Mouse (Mus musculus) thymus, adult 2 months (tissue): ENCODE results near the gene Lrrfip2. TPM values are rescaled to one million over a fixed set of nuclear protein-coding genes. Genes with fewer than 3 reads are reported as not detected.
A peak's percentile ranks its signal among the peaks of the same experiment; 100 is the strongest.

ENCODE experiments used
- DNase-seq: peaks from one replicate; pipeline ENCODE4 v3.0.0; 2021
- H3K27ac ChIP-seq: fragments of 200-500 bp; 2 replicates; pipeline ENCODE4 v1.5.1; 2012; ENCODE audit warnings: low read length, control low read depth; ENCODE audit not compliant: control insufficient read depth, insufficient read depth
- H3K27me3 ChIP-seq: fragments of 200-500 bp; 2 replicates; pipeline ENCODE4 v1.6.1; 2012; ENCODE audit warnings: mild to moderate bottlenecking, low read length, moderate library complexity, mixed read lengths; ENCODE audit not compliant: control insufficient read depth, insufficient read depth
- H3K36me3 ChIP-seq: fragments of 200-500 bp; 2 replicates; pipeline ENCODE4 v1.6.1; 2012; ENCODE audit warnings: mild to moderate bottlenecking, low read length, moderate library complexity; ENCODE audit not compliant: control insufficient read depth, insufficient read depth
- H3K4me1 ChIP-seq: fragments of 200-500 bp; replicated peaks from 2 replicates; pipeline ENCODE4 v1.6.1; 2012; ENCODE audit warnings: low read length; ENCODE audit not compliant: control insufficient read depth, insufficient read depth
- H3K4me3 ChIP-seq: fragments of 200-500 bp; 2 replicates; pipeline ENCODE4 v1.5.1; 2012; ENCODE audit warnings: mild to moderate bottlenecking, low read length, control low read depth, moderate library complexity; ENCODE audit not compliant: control insufficient read depth, insufficient read depth
- CTCF ChIP-seq: fragments of 200-500 bp; IDR thresholded peaks from 2 replicates; pipeline ENCODE4 v1.5.1; 2012; ENCODE audit warnings: mild to moderate bottlenecking, control low read depth, low read length, moderate library complexity, borderline replicate concordance; ENCODE audit not compliant: control insufficient read depth, poor library complexity, insufficient read depth; ENCODE audit errors: extremely low read depth
- POLR2A ChIP-seq: fragments of 200-500 bp; IDR thresholded peaks from 2 replicates; pipeline ENCODE4 v1.6.1; 2012; ENCODE audit warnings: mild to moderate bottlenecking, low read length, control low read depth, moderate library complexity; ENCODE audit not compliant: control insufficient read depth, poor library complexity, insufficient read depth; ENCODE audit errors: extremely low read depth
- WGBS: fragments of 180-500 bp; shearing (Covaris S2); methylation state at CpG from one replicate; pipeline ENCODE4 v1.1.7; 2018; 5-methylcytosine and 5-hydroxymethylcytosine counted together
- polyA plus RNA-seq: library from polyadenylated mRNA; depleted of rRNA; stranded (reverse); fragments of >200 nt; gene quantifications from 2 replicates; pipeline ENCODE4 v1.2.3, GENCODE M21; 2012; rRNA removed

Lrrfip2 gene
- polyA plus RNA-seq, result 8.4 TPM in 2 replicates

DNA sequence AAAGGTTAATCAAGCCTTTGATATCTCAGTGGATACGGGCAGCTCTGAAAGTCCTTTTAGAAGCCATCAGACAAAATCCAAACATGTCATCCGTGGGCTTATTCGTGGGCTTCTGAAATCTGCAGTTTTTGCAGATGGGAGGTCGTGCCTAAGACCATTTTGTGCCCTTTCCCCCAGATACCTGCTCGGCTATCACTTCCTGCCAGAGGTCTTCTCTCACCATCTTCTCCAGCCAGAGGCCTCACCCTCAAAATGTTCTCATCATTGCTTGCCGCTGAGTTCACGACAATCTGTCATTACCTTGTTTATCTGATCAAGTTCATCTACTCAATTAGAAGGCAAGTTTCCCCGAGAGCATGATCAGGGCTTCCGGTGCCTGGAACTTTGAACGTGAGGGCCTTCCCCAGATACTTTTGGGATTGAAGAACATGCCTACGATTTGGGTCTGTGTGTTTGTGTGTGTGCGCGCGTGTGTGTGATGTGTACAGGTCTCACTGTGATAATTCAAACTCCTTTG lies at the start of gene Lrrfip2:
Lrrfip2 (plus strand) TSS at position 467 of the 517 bp plus-strand sequence.
- Histone ChIP-seq H3K4me1 (peaks cover 9% of the 10 kb centered on the region), H3K27me3 (no peaks in the 10 kb centered on the region), H3K4me3 (peak within 1 kb of the TSS; percentile 59), H3K27ac (no peak within 1 kb of the TSS), H3K36me3 (no peaks in the 10 kb centered on the region)
- DNase-seq, result no peak
- WGBS, result 48% methylated on average over 14 of the region's 14 CpGs
- TF ChIP-seq POLR2A (no peak), CTCF (no peak)

DNA sequence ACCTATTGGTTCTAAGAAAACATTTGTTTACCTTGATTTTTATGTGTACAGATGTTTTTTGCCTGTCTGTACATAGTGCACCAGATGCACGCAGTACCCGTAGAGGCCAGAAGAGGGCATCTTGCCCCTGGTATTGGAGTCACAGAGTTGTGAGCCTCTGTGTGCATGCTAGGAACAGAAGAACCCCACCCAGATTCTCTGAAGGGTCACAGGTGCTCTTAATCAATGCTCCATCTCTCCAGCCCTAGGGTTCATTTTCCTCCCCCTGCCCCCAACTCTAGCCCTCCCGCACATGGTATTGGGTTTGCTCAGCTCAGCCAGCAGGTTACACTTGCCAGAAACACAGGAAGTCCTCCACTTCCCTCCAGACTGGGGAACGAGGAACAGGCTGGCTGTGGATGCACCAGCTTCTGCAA lies 46.8 kb upstream of the Lrrfip2 start:
- 20% methylated on average over 4 of the region's 4 CpGs for WGBS
- DNase-seq, result peak; percentile 53
- no peak overlapping the region for H3K4me3 ChIP-seq

DNA sequence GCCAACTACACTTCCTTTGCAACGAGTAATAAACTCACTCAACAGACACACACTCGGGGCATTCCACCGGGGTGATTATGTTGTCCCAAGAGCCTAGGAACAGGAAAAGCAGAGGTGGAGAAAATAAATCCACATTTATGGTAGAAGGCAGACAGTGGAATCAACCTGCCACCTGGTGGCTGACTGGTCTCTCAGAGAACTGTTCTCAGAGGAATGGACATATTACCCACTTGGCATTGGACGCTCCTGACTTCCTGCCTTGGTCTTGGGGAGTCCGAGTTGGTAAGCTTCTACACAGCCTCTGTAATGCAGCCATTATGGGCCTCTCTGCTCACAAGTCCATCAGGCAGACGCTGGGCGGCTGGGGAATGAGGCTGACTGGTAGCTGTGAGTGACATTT lies 45.2 kb upstream of the Lrrfip2 start:
- H3K27ac ChIP-seq, result no peak overlapping the region
- TF ChIP-seq POLR2A (no peak), CTCF (no peak)
- H3K36me3 ChIP-seq, result no peaks in the 10 kb centered on the region
- no peak for DNase-seq
- H3K4me3 ChIP-seq, result no peak overlapping the region
- peaks cover 2% of the 10 kb centered on the region; the same call in 1 of the 2 replicates for H3K4me1 ChIP-seq
- WGBS, result 29% methylated on average over 7 of the region's 7 CpGs
- H3K27me3 ChIP-seq, result no peaks in the 10 kb centered on the region

More for the DNA sequence above, 46.8 kb upstream of the Lrrfip2 start:
- Histone ChIP-seq H3K27me3 (no peaks in the 10 kb centered on the region), H3K36me3 (no peaks in the 10 kb centered on the region), H3K27ac (no peak overlapping the region), H3K4me1 (peaks cover 2% of the 10 kb centered on the region; the same call in 1 of the 2 replicates)
- TF ChIP-seq POLR2A (no peak), CTCF (peak; percentile 56; the same call in 1 of the 2 replicates)

DNA sequence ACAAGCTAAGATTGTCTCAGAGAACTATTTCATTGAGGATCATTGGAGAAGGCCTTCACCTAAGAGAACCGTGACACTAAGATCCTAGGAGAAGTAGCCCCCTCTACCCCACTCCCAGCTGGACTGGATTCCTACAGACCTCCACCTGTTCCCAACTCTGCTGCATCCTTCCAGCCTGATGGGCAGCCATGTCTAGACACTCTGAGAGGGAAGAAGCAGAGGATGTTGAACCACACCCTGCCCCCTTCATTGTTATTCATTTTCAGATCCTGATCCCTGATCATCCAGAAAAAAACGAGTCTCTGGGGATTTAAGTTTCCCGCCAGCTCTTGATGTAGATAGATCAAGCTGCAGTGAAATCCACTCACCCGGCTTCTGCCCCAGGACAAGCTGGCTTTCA lies 44.4 kb upstream of the Lrrfip2 start:
- no peak for TF ChIP-seq CTCF
- TF ChIP-seq POLR2A, result no peak
- Histone ChIP-seq H3K27me3 (no peaks in the 10 kb centered on the region), H3K4me3 (no peak overlapping the region), H3K27ac (no peak overlapping the region), H3K36me3 (no peaks in the 10 kb centered on the region), H3K4me1 (peaks cover 2% of the 10 kb centered on the region; the same call in 1 of the 2 replicates)
- 94% methylated on average over 4 of the region's 4 CpGs for WGBS
- no peak for DNase-seq

DNA sequence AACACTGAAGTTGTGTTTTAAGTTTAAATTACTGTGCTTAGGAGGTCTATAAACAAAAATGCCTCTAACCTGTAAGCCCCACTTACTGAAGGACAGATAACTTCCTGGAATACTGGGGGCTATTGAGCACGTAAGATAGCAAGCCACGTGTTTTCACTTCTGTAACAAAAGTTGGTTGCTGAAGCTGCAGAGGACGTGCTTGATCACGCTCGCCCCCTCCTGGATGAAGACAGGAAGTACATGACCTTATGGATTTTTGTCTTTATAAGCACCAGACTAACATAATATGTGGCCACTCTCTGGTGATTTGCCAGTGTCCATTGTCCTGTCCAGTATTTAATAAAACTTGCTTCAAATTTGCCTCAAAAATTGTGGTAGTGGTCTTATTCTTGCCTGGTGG lies 39.6 kb upstream of the Lrrfip2 start:
- no peaks in the 10 kb centered on the region for H3K36me3 ChIP-seq
- no peak overlapping the region for H3K27ac ChIP-seq
- H3K27me3 ChIP-seq, result no peaks in the 10 kb centered on the region
- peak; percentile 37 for DNase-seq
- H3K4me3 ChIP-seq, result no peak overlapping the region
- H3K4me1 ChIP-seq, result 0 out of 2 replicates have a peak, but pooled peaks cover 4% of the 10 kb centered on the region
- no peak for TF ChIP-seq POLR2A
- no peak for TF ChIP-seq CTCF
- 90% methylated on average over 5 of the region's 5 CpGs for WGBS

DNA sequence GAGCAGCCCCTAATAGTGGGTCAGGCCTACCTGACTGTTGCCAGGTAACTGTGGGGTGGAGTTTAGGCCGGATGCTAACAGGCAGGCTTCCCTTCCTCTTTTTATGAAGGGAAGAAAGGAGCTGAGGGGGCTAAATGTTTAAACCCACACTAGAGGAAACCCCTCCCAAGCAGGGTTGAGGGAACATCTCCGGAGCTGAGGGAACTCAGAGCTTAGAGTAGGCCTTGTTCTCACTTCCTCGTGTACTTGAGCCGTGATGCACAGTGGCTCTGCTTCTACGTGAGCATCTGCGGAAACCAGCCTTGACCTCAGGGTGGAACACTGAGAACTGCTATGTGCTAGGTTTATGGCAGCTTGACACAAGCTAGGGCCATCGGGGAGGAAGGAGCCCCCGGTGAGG lies 36.6 kb upstream of the Lrrfip2 start:
- Histone ChIP-seq H3K27me3 (no peaks in the 10 kb centered on the region), H3K4me3 (no peak overlapping the region), H3K27ac (no peak overlapping the region), H3K36me3 (no peaks in the 10 kb centered on the region), H3K4me1 (0 out of 2 replicates have a peak, but pooled peaks cover 4% of the 10 kb centered on the region)
- TF ChIP-seq CTCF (no peak), POLR2A (no peak)
- DNase-seq, result no peak
- WGBS, result 44% methylated on average over 8 of the region's 8 CpGs

DNA sequence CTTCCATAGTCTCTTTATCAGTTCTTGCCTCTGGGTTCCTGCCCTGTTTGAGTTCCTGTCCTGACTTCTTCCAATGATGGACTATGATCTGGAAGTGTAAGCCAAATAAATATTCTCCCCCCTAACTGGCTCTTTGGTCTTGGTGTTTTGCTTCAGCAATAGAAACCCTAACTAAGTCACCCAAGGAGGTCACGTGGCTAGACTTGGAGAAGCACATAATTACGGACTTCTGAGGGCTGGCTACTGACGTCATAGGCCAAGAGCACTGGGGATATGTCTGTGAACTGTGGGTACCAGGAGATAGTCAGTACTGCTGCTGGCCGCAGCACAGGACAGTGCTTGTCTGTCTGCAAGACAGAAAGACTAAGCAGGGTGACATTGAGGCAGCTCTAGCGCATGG lies 35.6 kb upstream of the Lrrfip2 start:
- Histone ChIP-seq H3K27me3 (no peaks in the 10 kb centered on the region), H3K4me3 (no peak overlapping the region), H3K27ac (no peak overlapping the region), H3K36me3 (no peaks in the 10 kb centered on the region), H3K4me1 (0 out of 2 replicates have a peak, but pooled peaks cover 4% of the 10 kb centered on the region)
- DNase-seq, result no peak
- TF ChIP-seq POLR2A (no peak), CTCF (no peak)
- 95% methylated on average over 5 of the region's 5 CpGs for WGBS
